Mouse (Mus musculus): ENCODE measurements around the gene Pemt. TPM values are rescaled to one million over a fixed set of nuclear protein-coding genes. Genes with fewer than 3 reads are reported as not detected.

The Pemt gene
- total and polyA plus RNA-seq, 3 experiments, result 6.9 to 10.5 (median 7.8) TPM

- in situ Hi-C loops (cut with MboI; ENCODE audit: low pct_ligation_motif_present, low pct_unique_long_range_greater_than_20kb, low sequenced_read_pairs) (no loop called here), dilution Hi-C loops (cut with MboI; ENCODE audit: extremely low pct_ligation_motif_present, extremely low pct_unique_long_range_greater_than_20kb, low sequenced_read_pairs) (no loop called here)
- Histone ChIP-seq H3K9me3 (replicated peaks; ENCODE audit: low read length) (no peaks in the 10 kb centered on the region), H3K27me3 (replicated peaks) (no peaks in the 10 kb centered on the region), H3K9ac (ENCODE audit: insufficient read depth, low read depth) (no peak overlapping the region), H3K4me1 (ENCODE audit: control insufficient read depth in 1 of 2, insufficient read depth in 2 of 2) (no peaks in the 10 kb centered on the region), H3K36me3 (replicated peaks in 1 of 2; ENCODE audit: control insufficient read depth in 1 of 2, insufficient read depth in 1 of 2, low read length in 1 of 2) (no peaks in the 10 kb centered on the region), H3K27ac (ENCODE audit: insufficient read depth, low read depth) (no peak overlapping the region), H3K4me2 (ENCODE audit: insufficient read depth, low read depth, poor library complexity, severe bottlenecking) (no peak overlapping the region), H3K4me3 (replicated peaks in 1 of 3; ENCODE audit: low read depth in 2 of 3, low read length in 2 of 3, poor library complexity in 1 of 3) (no peak overlapping the region), H3K79me2 (replicated peaks; ENCODE audit: control insufficient read depth, extremely low read depth, insufficient read depth, poor library complexity, severe bottlenecking) (no peaks in the 10 kb centered on the region)
- TF ChIP-seq ETS1 (conservative IDR thresholded peaks at IDR 0.05; ENCODE audit: low read depth, low read length) (no peak), ZC3H11A (IDR thresholded peaks at IDR 0.05; ENCODE audit: low read depth, low read length) (no peak)
- DNase-seq (ENCODE audit: extremely low read depth), result no peak
Measured at GRCm38 (mm10) chr11:60034293-60034692, 12.0 kb downstream of the Pemt start.

GRCm38 (mm10) chr11:60032586-60033430 lies 13.5 kb downstream of the Pemt start:
- Histone ChIP-seq H3K9me3 (replicated peaks; ENCODE audit: low read length) (no peaks in the 10 kb centered on the region), H3K27me3 (replicated peaks) (no peaks in the 10 kb centered on the region), H3K79me2 (replicated peaks; ENCODE audit: control insufficient read depth, extremely low read depth, insufficient read depth, poor library complexity, severe bottlenecking) (no peaks in the 10 kb centered on the region), H3K4me1 (ENCODE audit: control insufficient read depth in 1 of 2, insufficient read depth in 2 of 2) (no peaks in the 10 kb centered on the region), H3K36me3 (replicated peaks in 1 of 2; ENCODE audit: control insufficient read depth in 1 of 2, insufficient read depth in 1 of 2, low read length in 1 of 2) (no peaks in the 10 kb centered on the region), H3K27ac (ENCODE audit: insufficient read depth, low read depth) (no peak overlapping the region), H3K9ac (ENCODE audit: insufficient read depth, low read depth) (no peak overlapping the region), H3K4me2 (ENCODE audit: insufficient read depth, low read depth, poor library complexity, severe bottlenecking) (no peak overlapping the region), H3K4me3 (replicated peaks in 1 of 3; ENCODE audit: low read depth in 2 of 3, low read length in 2 of 3, poor library complexity in 1 of 3) (no peak overlapping the region)
- in situ Hi-C loops (cut with MboI; ENCODE audit: low pct_ligation_motif_present, low pct_unique_long_range_greater_than_20kb, low sequenced_read_pairs), result no loop called here
- dilution Hi-C loops (cut with MboI; ENCODE audit: extremely low pct_ligation_motif_present, extremely low pct_unique_long_range_greater_than_20kb, low sequenced_read_pairs), result no loop called here
- DNase-seq (ENCODE audit: extremely low read depth), result no peak
- no peak for TF ChIP-seq RAD21 (IDR thresholded peaks at IDR 0.05; ENCODE audit: low read depth, low read length)

DNA sequence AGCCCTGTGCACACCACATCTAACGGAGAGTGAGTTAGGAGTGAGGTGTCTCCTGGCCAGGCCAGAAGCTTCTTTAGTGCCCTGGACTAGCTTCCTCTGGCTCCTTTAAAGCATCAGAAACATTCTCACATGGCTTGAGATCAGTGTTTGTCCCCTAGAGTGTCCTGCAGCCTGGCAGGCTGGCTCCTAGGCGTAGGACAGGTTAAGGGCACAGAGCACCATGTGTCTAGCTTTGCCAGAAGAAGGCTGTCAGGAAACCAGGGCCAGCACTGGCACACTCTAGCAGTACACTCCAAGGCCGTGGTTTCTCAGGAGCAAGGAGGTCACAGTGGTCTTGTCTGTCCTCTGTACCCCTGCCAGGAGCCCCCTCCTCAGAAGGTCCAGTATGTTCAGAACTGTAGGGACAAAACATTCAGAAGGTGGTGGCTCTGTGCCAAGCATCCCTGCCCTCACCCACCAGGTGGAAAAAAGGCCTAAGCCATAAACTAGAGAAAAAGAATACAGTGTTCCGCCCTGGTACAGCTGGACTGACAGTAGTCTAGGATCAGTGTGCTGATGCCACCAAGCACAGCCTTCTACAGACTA lies 15.4 kb downstream of the Pemt start:
- in situ Hi-C loops (cut with MboI; ENCODE audit: low pct_ligation_motif_present, low pct_unique_long_range_greater_than_20kb, low sequenced_read_pairs) (no loop called here), dilution Hi-C loops (cut with MboI; ENCODE audit: extremely low pct_ligation_motif_present, extremely low pct_unique_long_range_greater_than_20kb, low sequenced_read_pairs) (no loop called here)
- Histone ChIP-seq H3K4me3 (replicated peaks in 1 of 3; ENCODE audit: low read depth in 2 of 3, low read length in 2 of 3, poor library complexity in 1 of 3) (no peak overlapping the region), H3K27me3 (replicated peaks) (no peaks in the 10 kb centered on the region), H3K79me2 (replicated peaks; ENCODE audit: control insufficient read depth, extremely low read depth, insufficient read depth, poor library complexity, severe bottlenecking) (no peaks in the 10 kb centered on the region), H3K4me2 (ENCODE audit: insufficient read depth, low read depth, poor library complexity, severe bottlenecking) (no peak overlapping the region), H3K9ac (ENCODE audit: insufficient read depth, low read depth) (no peak overlapping the region), H3K9me3 (replicated peaks; ENCODE audit: low read length) (no peaks in the 10 kb centered on the region), H3K4me1 (ENCODE audit: control insufficient read depth in 1 of 2, insufficient read depth in 2 of 2) (peaks cover 0 to 3% of the 10 kb centered on the region in 2 experiments; a peak in 1 of 4 replicates), H3K27ac (ENCODE audit: insufficient read depth, low read depth) (no peak overlapping the region), H3K36me3 (replicated peaks in 1 of 2; ENCODE audit: control insufficient read depth in 1 of 2, insufficient read depth in 1 of 2, low read length in 1 of 2) (no peaks in the 10 kb centered on the region)
- TF ChIP-seq MEF2A (IDR thresholded peaks at IDR 0.05; ENCODE audit: borderline replicate concordance, low read depth, low read length) (no peak), MAFK (IDR thresholded peaks at IDR 0.05; ENCODE audit: insufficient replicate concordance, low read length) (no peak), KAT2A (IDR thresholded peaks at IDR 0.05; ENCODE audit: insufficient replicate concordance, low read length) (no peak), NRF1 (IDR thresholded peaks at IDR 0.05; ENCODE audit: low read depth, low read length) (no peak), NELFE (IDR thresholded peaks at IDR 0.05; ENCODE audit: low read depth, low read length) (no peak), POLR2AphosphoS2 (IDR thresholded peaks at IDR 0.05; ENCODE audit: low read depth, low read length) (no peak), CTCF (conservative IDR thresholded peaks at IDR 0.05 in 1 of 2, IDR thresholded peaks at IDR 0.05 in 1 of 2; ENCODE audit: low read depth in 2 of 2, low read length in 2 of 2) (no peak), JUND (conservative IDR thresholded peaks at IDR 0.05; ENCODE audit: low read depth, low read length) (no peak), POLR2A (IDR thresholded peaks at IDR 0.05; ENCODE audit: low read depth, low read length) (no peak), CHD2 (IDR thresholded peaks at IDR 0.05; ENCODE audit: low read length) (no peak), GABPA (IDR thresholded peaks at IDR 0.05; ENCODE audit: insufficient replicate concordance, low read depth, low read length) (no peak), ETS1 (conservative IDR thresholded peaks at IDR 0.05; ENCODE audit: low read depth, low read length) (no peak), JUN (IDR thresholded peaks at IDR 0.05; ENCODE audit: insufficient read depth, low read depth, low read length) (no peak), IRF4 (IDR thresholded peaks at IDR 0.05; ENCODE audit: low read depth, low read length) (no peak), MYC (IDR thresholded peaks at IDR 0.05; ENCODE audit: low read depth, low read length) (no peak), USF1 (IDR thresholded peaks at IDR 0.05; ENCODE audit: low read depth, low read length) (no peak), RAD21 (IDR thresholded peaks at IDR 0.05; ENCODE audit: low read depth, low read length) (no peak), BHLHE40 (IDR thresholded peaks at IDR 0.05; ENCODE audit: low read depth, low read length) (no peak), ZNF384 (IDR thresholded peaks at IDR 0.05; ENCODE audit: low read depth, low read length) (no peak)
- no peak for DNase-seq (ENCODE audit: extremely low read depth)

Data from CH12.LX (cell line).